Mouse (Mus musculus) Patski (cell line): ENCODE results near the gene Smim15. TPM values are rescaled to one million over a fixed set of nuclear protein-coding genes. Genes with fewer than 3 reads are reported as not detected.

Experiments used
- ATAC-seq: fragments of 100-300 bp; one replicate; pipeline ENCODE4 v1.8.0; 2021
- CTCF ChIA-PET: fragments of 350-600 bp; sonication (Branson Sonifier 250); formaldehyde crosslinking; loops from one replicate; lab custom pipeline; 2022; ENCODE audit warnings: inconsistent platforms; lab: Charles Lee
- POLR2A ChIA-PET: fragments of 350-600 bp; sonication (Branson Sonifier 250); formaldehyde crosslinking; loops from one replicate; lab custom pipeline; 2022; ENCODE audit warnings: antibody characterized with exemption, inconsistent platforms; lab: Charles Lee
- DNase-seq: peaks from one replicate; pipeline ENCODE4 v3.0.0-alpha.2; 2011; ENCODE audit warnings: low read depth, low spot score
- H3K27me3 ChIP-seq: fragments of 371-371 bp; one replicate; pipeline ENCODE4 v1.5.1; 2021
- CTCF ChIP-seq: fragments of 100-300 bp; IDR thresholded peaks from one replicate; pipeline ENCODE4 v1.5.1; 2021
- in situ Hi-C: fragments of 300-500 bp; cut with MboI; formaldehyde crosslinking; loops from 3 replicates; pipeline ENCODE4 v1.11.1; 2018; ENCODE audit warnings: low pct_unique_long_range_greater_than_20kb, mixed read lengths
- polyA plus RNA-seq: library from polyadenylated mRNA; unstranded; gene quantifications from one replicate; pipeline ENCODE4 v1.2.3, GENCODE M21; 2021

The Smim15 gene
- polyA plus RNA-seq, 1 experiment from 2014 or later = 69.3 TPM

DNA sequence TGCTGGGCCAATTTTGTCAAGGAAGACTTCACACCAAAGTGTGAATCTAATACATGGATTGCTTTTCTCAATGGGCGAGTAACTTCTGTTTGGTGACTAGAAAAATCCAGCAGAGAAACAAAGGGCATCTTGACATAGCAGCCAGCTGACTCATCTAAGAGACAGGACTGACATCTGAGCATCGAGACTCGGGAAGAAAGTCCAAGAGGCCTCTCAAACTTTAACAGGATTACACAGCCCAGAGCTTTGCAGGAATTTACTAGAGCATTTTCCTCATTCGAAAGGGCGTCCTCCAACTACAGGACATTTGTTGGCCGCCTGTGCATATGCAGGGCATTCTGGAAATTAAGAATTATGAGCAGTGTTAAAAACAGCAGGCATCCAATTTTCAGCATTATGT lies 4.9 kb upstream of the Smim15 start:
- peak; percentile 71 for DNase-seq
- ChIA-PET CTCF (interaction anchor here (1.7 to 2.3 kb wide), 2 partner anchors 25 to 357 kb away, joined by 3 to 9 read pairs; no protein-coding TSS in a partner anchor), POLR2A (interaction anchor here (0.6 to 0.8 kb wide), 2 partner anchors 68 to 148 kb away, joined by 3 read pairs; no protein-coding TSS in a partner anchor)
- peak; percentile 82 for ATAC-seq
- in situ Hi-C loops = no loop called here
- no peaks in the 10 kb centered on the region for H3K27me3 ChIP-seq
- no peak for TF ChIP-seq CTCF

DNA sequence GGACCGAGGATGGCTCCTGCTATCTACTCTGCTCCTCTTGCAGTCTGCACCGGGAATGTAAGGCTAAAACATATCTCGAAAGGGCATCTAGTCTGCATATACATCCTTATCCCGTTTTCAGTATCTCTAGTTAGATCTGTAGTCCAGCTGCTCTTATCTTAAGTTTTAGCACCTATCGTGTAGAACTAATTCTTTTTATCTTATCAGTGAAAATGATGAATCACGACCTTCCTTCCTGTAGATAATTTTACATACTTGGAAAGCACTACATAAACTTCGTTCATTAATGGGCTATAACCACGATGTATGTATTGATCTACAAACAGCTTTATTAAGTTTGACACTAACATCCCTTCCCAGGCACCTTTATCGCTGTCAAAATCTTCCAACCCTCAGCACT lies 4.3 kb upstream of the Smim15 start:
- ChIA-PET CTCF (interaction anchor here (1.7 to 2.3 kb wide), 3 partner anchors 26 to 358 kb away, joined by 3 to 9 read pairs (median 7); no protein-coding TSS in a partner anchor), POLR2A (interaction anchor here (1.1 kb wide), 1 partner anchor 149 kb away, joined by 3 read pairs; no protein-coding TSS in a partner anchor)
- no peaks in the 10 kb centered on the region for H3K27me3 ChIP-seq
- no peak for DNase-seq
- ATAC-seq = no peak
- no peak for TF ChIP-seq CTCF
- in situ Hi-C loops = loop anchor here (5.0 to 10.0 kb wide), 3 partner anchors 148 to 715 kb away; no protein-coding TSS in a partner anchor

DNA sequence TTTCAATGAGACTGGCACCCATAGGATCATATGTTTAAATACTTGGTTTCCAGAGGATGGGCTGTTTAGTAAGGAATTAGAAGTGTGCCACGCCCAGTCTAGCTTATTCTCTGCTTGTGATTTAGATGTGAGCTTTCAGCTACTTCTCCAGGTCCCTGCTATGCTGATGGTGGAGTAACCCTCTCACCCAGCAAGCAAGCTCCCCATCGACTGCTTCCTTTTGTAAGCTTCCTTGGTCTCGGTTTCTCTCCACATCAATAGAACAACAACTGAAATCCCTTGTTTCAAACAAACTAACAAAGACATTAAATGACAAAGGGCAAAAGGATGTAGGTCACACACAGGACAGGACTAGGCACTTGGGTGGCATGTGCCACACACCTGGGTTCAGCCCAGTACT lies 3.8 kb upstream of the Smim15 start:
- POLR2A ChIA-PET = interaction anchor here (1.1 kb wide), 1 partner anchor 150 kb away, joined by 3 read pairs; no protein-coding TSS in a partner anchor
- no peaks in the 10 kb centered on the region for H3K27me3 ChIP-seq
- in situ Hi-C loops = loop anchor here (5.0 to 10.0 kb wide), 3 partner anchors 148 to 716 kb away; no protein-coding TSS in a partner anchor
- DNase-seq (no peak), ATAC-seq (no peak)
- CTCF ChIA-PET = interaction anchor here (1.0 to 2.3 kb wide), 4 partner anchors 26 to 715 kb away, joined by 3 to 9 read pairs (median 5); no protein-coding TSS in a partner anchor
- TF ChIP-seq CTCF = no peak

DNA sequence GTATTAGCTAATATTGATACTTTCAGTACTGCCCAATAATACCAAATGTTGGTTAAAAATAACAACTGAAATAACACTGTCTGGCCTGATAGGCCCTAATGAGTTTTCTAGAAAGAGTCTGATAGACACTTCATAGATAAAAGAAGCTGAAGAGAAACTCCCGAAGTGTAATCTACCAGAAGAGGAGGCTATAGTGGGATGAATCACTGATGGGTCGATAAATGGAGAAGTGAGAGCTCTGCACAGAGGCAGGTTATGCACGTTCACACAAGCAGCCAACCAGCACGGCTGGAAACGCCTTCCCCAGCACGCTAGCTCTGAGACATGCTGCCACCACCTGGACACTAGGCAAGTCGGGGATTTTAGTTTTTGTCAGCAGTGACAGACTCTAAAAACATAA lies 2.9 kb upstream of the Smim15 start:
- no peaks in the 10 kb centered on the region for H3K27me3 ChIP-seq
- TF ChIP-seq CTCF = peak; percentile 74
- ATAC-seq (peak; percentile 11), DNase-seq (peak; percentile 27)
- ChIA-PET POLR2A (no interaction called here), CTCF (interaction anchor here (0.9 to 2.3 kb wide), 5 partner anchors 27 to 716 kb away, joined by 3 to 9 read pairs (median 5); no protein-coding TSS in a partner anchor)
- in situ Hi-C loops = loop anchor here (5.0 to 10.0 kb wide), 3 partner anchors 149 to 717 kb away; no protein-coding TSS in a partner anchor

DNA sequence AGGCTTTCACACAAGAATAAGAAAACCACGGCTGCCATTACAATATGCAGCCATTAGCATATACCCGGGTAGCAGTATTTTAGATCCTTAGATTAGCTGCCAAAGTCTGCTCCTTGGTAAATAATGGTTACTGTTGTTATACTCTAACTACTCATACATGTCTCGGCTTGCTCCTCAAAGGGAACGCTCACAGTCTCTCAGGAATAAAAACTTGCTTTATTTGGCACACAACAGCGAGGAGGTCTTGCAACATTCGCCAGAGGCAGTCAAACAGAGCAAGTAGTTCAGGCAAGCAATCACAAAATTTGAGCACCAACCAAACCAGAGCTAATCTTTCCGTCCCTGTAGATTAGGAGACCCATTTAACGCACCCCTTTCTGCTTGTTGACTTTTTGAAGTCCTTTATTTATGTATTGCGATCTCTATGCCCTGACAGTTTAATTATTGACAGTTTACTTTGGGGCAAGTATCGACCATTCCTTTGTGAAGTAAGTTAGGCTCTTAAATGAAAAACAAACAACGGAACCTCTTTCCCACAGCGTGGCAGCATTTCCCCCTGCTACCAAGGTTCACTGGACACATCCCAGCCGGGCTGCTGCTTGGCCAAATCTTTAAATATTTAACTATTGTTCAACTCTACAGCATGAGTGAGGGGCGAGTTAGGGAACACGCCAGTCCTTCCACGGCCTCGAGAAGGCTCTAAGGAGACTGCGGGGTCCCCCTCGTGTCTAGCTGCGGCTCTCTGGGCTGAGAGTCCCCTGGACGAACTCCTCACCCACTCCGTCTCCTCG lies 620 bp upstream of the Smim15 start:
- H3K27me3 ChIP-seq = peaks cover 11% of the 10 kb centered on the region
- CTCF ChIA-PET = interaction anchor here (1.0 to 1.3 kb wide), 2 partner anchors 152 to 582 kb away, joined by 3 to 4 read pairs; no protein-coding TSS in a partner anchor
- ATAC-seq = peak; percentile 12
- POLR2A ChIA-PET = interaction anchor here (1.0 kb wide), 1 partner anchor 152 kb away, joined by 3 read pairs; no protein-coding TSS in a partner anchor
- in situ Hi-C loops = loop anchor here (5.0 to 10.0 kb wide), 3 partner anchors 151 to 719 kb away; no protein-coding TSS in a partner anchor
- DNase-seq = peak; percentile 24
- peak; percentile 21 for TF ChIP-seq CTCF

DNA sequence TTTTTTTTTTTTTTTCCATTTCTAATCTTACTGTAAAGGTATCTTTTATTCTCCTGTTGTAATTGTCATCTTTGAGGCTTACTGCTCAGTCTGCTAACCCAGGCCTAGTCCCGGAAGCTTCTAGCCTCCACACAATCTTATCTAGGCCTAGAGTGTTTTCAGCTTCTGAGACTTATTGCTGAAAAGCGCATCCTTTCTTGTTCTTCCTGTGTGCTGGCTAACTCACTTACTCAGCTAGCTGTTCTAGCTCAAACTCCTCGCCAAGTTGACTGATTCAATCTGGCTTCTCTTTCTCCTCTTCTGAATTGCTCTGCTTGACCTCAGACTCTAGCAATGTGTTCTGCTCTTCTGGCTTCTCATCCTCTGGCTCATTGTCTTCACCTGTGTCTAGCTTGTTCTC lies 1.4 kb downstream of the Smim15 start:
- in situ Hi-C loops = loop anchor here (10.0 kb wide), 2 partner anchors 591 to 721 kb away; no protein-coding TSS in a partner anchor
- ChIA-PET POLR2A (interaction anchor here (0.7 kb wide), 1 partner anchor 32 kb away, joined by 4 read pairs; no protein-coding TSS in a partner anchor), CTCF (no interaction called here)
- no peak for ATAC-seq
- no peak for DNase-seq
- TF ChIP-seq CTCF = no peak
- H3K27me3 ChIP-seq = peaks cover 11% of the 10 kb centered on the region

DNA sequence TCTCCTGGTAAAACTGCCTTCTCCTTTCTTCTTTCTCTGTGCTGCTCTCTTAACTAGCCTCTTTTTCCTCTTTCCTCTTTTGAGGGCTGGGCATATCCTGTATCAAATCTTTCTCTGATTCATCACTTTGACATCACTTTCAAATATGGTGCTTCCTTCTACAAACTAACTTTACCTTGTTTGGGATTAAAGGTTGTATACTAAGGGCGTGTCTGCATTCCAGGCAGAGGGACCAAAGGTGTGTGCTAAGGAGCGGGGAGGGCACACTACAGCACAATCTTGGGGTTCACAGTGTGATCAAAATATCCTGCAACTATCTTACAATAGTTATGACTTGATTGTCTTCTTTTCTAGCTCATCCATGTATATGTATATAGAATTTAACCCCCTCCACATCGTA lies 1.8 kb downstream of the Smim15 start:
- TF ChIP-seq CTCF = no peak
- no peak for DNase-seq
- ChIA-PET POLR2A (no interaction called here), CTCF (no interaction called here)
- peaks cover 11% of the 10 kb centered on the region for H3K27me3 ChIP-seq
- in situ Hi-C loops = loop anchor here (10.0 kb wide), 2 partner anchors 591 to 721 kb away; no protein-coding TSS in a partner anchor
- ATAC-seq = no peak

DNA sequence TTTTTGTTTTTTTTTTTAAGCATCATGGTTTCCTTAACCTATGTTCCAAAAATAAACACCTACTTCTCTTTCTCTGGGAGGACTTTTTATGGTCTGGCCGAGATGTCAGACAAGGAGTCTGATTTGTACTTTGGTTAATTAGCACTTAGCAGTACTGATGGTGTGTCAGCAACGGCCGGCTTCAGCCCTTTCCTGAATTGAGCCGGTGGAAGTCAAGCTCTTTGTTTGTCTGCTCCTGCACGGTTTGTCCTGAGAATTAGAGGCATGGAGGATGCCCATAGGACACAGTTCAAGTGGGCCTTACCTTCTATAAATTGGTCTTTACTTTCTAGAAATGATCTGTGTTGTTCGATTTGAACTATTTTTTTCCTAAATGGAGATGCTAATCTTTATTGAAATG lies 2.6 kb downstream of the Smim15 start:
- ChIA-PET CTCF (no interaction called here), POLR2A (interaction anchor here (0.6 kb wide), 1 partner anchor 58 kb away, joined by 4 read pairs; no protein-coding TSS in a partner anchor)
- DNase-seq (no peak), ATAC-seq (no peak)
- TF ChIP-seq CTCF = no peak
- peaks cover 11% of the 10 kb centered on the region for H3K27me3 ChIP-seq
- in situ Hi-C loops = loop anchor here (10.0 kb wide), 2 partner anchors 592 to 722 kb away; no protein-coding TSS in a partner anchor

DNA sequence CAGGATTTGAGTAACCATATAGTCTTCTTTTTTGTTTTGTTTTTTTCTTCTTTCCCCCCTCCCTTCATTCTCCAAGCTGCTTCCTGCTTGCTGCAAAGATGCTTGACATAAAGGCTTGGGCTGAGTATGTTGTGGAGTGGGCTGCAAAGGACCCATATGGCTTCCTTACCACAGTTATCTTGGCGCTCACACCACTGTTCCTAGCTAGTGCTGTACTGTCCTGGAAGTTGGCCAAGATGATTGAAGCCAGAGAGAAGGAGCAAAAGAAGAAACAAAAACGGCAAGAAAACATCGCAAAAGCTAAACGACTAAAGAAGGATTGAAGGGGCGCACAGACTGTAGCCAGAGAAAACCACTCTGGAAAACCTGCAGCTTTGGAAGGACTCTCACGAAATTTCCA lies 3.1 kb downstream of the Smim15 start:
- ChIA-PET POLR2A (no interaction called here), CTCF (interaction anchor here (1.2 kb wide), 1 partner anchor 104 kb away, joined by 5 read pairs; no protein-coding TSS in a partner anchor)
- H3K27me3 ChIP-seq = peaks cover 11% of the 10 kb centered on the region
- no peak for DNase-seq
- no peak for ATAC-seq
- no peak for TF ChIP-seq CTCF
- in situ Hi-C loops = loop anchor here (10.0 kb wide), 2 partner anchors 593 to 723 kb away; no protein-coding TSS in a partner anchor

DNA sequence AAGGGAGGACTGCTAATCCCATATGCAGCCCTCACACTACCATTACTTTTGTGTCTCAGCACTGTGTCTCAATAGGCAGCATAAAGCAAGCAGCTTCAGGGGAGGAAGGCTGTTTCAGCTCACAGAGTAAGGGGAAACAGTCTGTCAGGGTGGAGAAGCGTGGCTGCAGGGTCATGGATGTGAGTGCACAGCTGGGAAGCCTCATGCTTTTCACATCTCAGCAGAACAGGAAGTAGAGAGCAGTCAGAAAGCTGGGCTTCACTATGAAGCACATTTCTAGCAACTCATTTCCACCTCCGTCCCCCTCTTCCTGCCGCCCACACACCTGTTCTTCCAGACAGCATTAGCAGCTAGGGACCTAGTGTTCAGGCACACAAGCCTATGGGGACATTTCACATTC lies 12.7 kb downstream of the Smim15 start:
- DNase-seq (no peak), ATAC-seq (no peak)
- POLR2A ChIA-PET = no interaction called here
- H3K27me3 ChIP-seq = no peaks in the 10 kb centered on the region
- in situ Hi-C loops = no loop called here
- CTCF ChIA-PET = no interaction called here
- TF ChIP-seq CTCF = no peak
